Mouse (Mus musculus): ENCODE data around the gene Gabra4. TPM values are rescaled to one million over a fixed set of nuclear protein-coding genes. Genes with fewer than 3 reads are reported as not detected.

Gene Gabra4
- polyA plus RNA-seq (2012; ENCODE audit: insufficient read depth, insufficient read length, missing spikeins): not detected in 2 replicates

- no peak within 1 kb of the TSS for H3K27ac ChIP-seq (replicated peaks; ENCODE audit: low read depth, low read length)
- peak within 1 kb of the TSS; percentile 35 for H3K4me3 ChIP-seq (ENCODE audit: insufficient read depth, low read depth, low read length)
- no peaks in the 10 kb centered on the region for H3K4me1 ChIP-seq (ENCODE audit: control insufficient read depth, insufficient read depth, insufficient read length, low read length)
These were observed at the start of gene Gabra4 for GRCm38 (mm10) chr5:71658115-71658497. TSS of gene Gabra4 (minus strand) at chr5:71658308.

GRCm38 (mm10) chr5:71701273-71701614 lies 43.1 kb upstream of the Gabra4 start:
- peak overlapping the region; percentile 51 for H3K4me3 ChIP-seq (ENCODE audit: insufficient read depth, low read depth, low read length)
- H3K27ac ChIP-seq (replicated peaks; ENCODE audit: low read depth, low read length): no peak overlapping the region

GRCm38 (mm10) chr5:71700468-71701272 lies 42.6 kb upstream of the Gabra4 start:
- Histone ChIP-seq H3K27ac (replicated peaks; ENCODE audit: low read depth, low read length) (no peak overlapping the region), H3K4me3 (ENCODE audit: insufficient read depth, low read depth, low read length) (peak overlapping the region; percentile 51), H3K4me1 (ENCODE audit: control insufficient read depth, insufficient read depth, insufficient read length, low read length) (0 out of 2 replicates have a peak, but pooled peaks cover 2% of the 10 kb centered on the region)

More at GRCm38 (mm10) chr5:71701273-71701614, 43.1 kb upstream of the Gabra4 start:
- H3K4me1 ChIP-seq (ENCODE audit: control insufficient read depth, insufficient read depth, insufficient read length, low read length): 0 out of 2 replicates have a peak, but pooled peaks cover 2% of the 10 kb centered on the region

GRCm38 (mm10) chr5:71699696-71700467 lies 41.8 kb upstream of the Gabra4 start:
- Histone ChIP-seq H3K4me3 (ENCODE audit: insufficient read depth, low read depth, low read length) (peak overlapping the region; percentile 51; the same call in 1 of the 2 replicates), H3K4me1 (ENCODE audit: control insufficient read depth, insufficient read depth, insufficient read length, low read length) (0 out of 2 replicates have a peak, but pooled peaks cover 2% of the 10 kb centered on the region)

GRCm38 (mm10) chr5:71665593-71665992 lies 7.5 kb upstream of the Gabra4 start:
- H3K4me1 ChIP-seq (ENCODE audit: control insufficient read depth, insufficient read depth, insufficient read length, low read length): no peaks in the 10 kb centered on the region
- H3K27ac ChIP-seq (replicated peaks; ENCODE audit: low read depth, low read length): no peak overlapping the region
- H3K4me3 ChIP-seq (ENCODE audit: insufficient read depth, low read depth, low read length): no peak overlapping the region

More at GRCm38 (mm10) chr5:71699696-71700467, 41.8 kb upstream of the Gabra4 start:
- H3K27ac ChIP-seq (replicated peaks; ENCODE audit: low read depth, low read length): no peak overlapping the region

DNA sequence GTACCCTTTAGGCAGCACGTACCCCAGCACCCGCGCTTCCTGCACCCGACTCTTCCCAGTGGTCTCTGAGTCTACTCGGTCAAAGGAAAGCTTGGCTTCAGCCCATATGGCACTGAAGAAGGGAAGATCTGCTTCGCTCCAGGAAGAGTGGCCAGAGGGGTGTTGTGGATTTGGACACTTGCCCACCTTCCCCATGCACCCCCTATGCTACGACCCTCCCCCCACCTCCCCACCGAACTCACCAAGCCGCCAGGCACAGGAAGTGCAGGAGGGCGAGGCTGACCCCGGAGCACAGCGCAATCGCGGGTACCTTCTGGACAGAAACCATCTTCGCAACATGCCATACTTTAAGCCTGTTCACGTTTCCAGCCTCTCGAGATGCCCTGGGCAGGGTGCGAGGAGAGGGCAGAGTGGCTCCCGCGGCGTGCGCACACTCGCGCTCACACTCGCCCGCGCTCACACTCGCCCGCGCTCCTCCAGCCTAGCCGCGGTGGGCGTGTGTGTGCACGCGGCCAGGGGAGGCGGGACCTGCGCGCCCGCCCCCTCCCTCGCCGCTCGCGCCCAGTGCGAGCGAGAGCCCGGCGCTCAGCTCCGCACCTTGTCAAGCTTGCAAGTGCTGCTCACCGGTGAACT lies 510 bp downstream of the Gabra4 start, which contains the start of gene Gabrb1:
Gene Gabrb1 (plus strand): TSS at position 632 of the 633 bp plus-strand sequence.
- no peak within 1 kb of the TSS for H3K27ac ChIP-seq (replicated peaks; ENCODE audit: low read depth, low read length)
- H3K4me3 ChIP-seq (ENCODE audit: insufficient read depth, low read depth, low read length): peak within 1 kb of the TSS; percentile 35
- no peaks in the 10 kb centered on the region for H3K4me1 ChIP-seq (ENCODE audit: control insufficient read depth, insufficient read depth, insufficient read length, low read length)

DNA sequence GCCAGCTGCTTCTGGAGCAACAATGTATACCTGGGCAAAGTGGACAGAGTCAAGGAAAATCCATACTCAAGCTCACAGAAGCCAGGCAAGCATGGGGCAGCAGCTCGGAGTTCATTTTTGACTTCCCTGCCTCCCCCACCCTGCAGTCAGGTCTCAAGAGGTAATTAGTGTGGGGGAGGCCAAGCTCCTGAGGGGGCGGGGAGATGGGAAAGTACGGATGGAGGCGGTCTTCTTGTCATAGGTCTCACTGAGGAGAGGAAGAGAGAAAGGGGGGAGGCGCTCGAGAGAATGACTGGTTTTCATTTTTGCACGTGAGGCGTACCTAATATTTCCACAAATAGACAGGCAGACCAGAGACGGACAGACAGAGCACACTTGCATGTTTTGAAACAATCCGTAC lies 1.3 kb downstream of the Gabra4 start:
- no peak overlapping the region for H3K27ac ChIP-seq (replicated peaks; ENCODE audit: low read depth, low read length)
- H3K4me1 ChIP-seq (ENCODE audit: control insufficient read depth, insufficient read depth, insufficient read length, low read length): no peaks in the 10 kb centered on the region
- no peak overlapping the region for H3K4me3 ChIP-seq (ENCODE audit: insufficient read depth, low read depth, low read length)

DNA sequence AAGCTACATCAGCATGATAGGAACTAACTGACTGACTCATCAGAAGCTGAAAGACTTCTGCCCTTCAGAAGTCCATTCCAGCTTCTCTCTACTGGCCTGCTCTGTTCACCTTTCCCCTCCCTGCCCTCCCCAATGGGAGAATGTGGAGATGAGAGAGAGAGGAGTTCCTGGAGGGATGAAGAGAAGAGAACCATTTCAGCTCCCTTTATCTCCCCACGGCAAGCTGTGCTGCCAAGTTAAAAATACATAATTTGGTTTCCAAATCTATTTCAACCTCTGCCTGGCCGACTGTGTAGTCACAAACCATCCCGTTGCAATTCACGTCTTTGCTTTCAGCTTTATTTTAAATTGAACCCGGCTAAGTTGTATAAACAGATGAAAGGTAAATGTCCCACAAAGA lies 4.1 kb downstream of the Gabra4 start:
- Histone ChIP-seq H3K27ac (replicated peaks; ENCODE audit: low read depth, low read length) (no peak overlapping the region), H3K4me3 (ENCODE audit: insufficient read depth, low read depth, low read length) (no peak overlapping the region), H3K4me1 (ENCODE audit: control insufficient read depth, insufficient read depth, insufficient read length, low read length) (no peaks in the 10 kb centered on the region)

DNA sequence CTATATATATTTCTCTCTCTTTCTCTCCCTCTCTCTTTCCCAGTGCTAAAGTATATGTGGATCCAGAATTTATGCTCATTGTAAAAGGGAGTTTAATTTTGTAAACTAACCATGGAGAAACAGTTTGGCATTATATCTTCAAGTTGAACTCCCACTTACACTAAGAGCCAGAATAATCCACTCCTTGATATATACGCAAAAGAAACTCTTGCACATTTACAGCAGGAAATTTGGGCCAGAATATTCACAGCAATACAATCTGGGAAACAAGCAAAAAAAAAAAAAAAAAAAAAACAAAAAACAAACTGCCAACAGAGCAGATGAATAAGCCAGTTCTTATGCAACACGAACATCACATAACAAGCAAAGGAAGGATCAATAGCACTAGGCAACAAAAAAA lies 10.0 kb downstream of the Gabra4 start:
- Histone ChIP-seq H3K27ac (replicated peaks; ENCODE audit: low read depth, low read length) (no peak overlapping the region), H3K4me1 (ENCODE audit: control insufficient read depth, insufficient read depth, insufficient read length, low read length) (no peaks in the 10 kb centered on the region), H3K4me3 (ENCODE audit: insufficient read depth, low read depth, low read length) (no peak overlapping the region)

GRCm38 (mm10) chr5:71639804-71640203 lies 18.3 kb downstream of the Gabra4 start:
- H3K4me1 ChIP-seq (ENCODE audit: control insufficient read depth, insufficient read depth, insufficient read length, low read length): peaks cover 2% of the 10 kb centered on the region; the same call in 1 of the 2 replicates
- H3K27ac ChIP-seq (replicated peaks; ENCODE audit: low read depth, low read length): no peak overlapping the region
- no peak overlapping the region for H3K4me3 ChIP-seq (ENCODE audit: insufficient read depth, low read depth, low read length)

- H3K4me1 ChIP-seq (ENCODE audit: control insufficient read depth, insufficient read depth, insufficient read length, low read length): no peaks in the 10 kb centered on the region
- no peak overlapping the region for H3K27ac ChIP-seq (replicated peaks; ENCODE audit: low read depth, low read length)
- no peak overlapping the region for H3K4me3 ChIP-seq (ENCODE audit: insufficient read depth, low read depth, low read length)
These were observed 30.3 kb downstream of the Gabra4 start for GRCm38 (mm10) chr5:71627820-71628219.

DNA sequence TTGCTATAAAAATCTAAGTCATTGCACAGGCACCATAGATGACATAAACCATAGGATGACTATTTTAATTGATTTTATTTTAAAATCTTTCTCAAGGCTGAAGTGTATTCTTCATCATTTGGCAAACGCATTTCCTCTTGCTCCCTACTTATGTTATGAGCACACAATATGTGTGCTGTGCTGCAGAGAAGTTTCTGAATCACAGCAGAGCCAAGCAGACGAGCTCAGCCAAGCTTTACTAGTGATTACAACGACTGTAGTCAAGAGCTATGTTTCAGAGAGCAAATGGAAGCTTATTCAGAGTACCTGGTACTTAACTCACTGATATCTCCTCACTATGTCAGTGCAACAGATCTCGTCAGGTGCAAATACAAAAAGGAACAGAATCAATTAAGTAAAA lies 41.4 kb downstream of the Gabra4 start:
- no peaks in the 10 kb centered on the region for H3K4me1 ChIP-seq (ENCODE audit: control insufficient read depth, insufficient read depth, insufficient read length, low read length)
- H3K27ac ChIP-seq (replicated peaks; ENCODE audit: low read depth, low read length): no peak overlapping the region
- H3K4me3 ChIP-seq (ENCODE audit: insufficient read depth, low read depth, low read length): no peak overlapping the region

- Histone ChIP-seq H3K27ac (replicated peaks; ENCODE audit: low read depth, low read length) (no peak overlapping the region), H3K4me1 (ENCODE audit: control insufficient read depth, insufficient read depth, insufficient read length, low read length) (no peaks in the 10 kb centered on the region), H3K4me3 (ENCODE audit: insufficient read depth, low read depth, low read length) (no peak overlapping the region)
These were observed 43.8 kb downstream of the Gabra4 start for GRCm38 (mm10) chr5:71614311-71614710.

DNA sequence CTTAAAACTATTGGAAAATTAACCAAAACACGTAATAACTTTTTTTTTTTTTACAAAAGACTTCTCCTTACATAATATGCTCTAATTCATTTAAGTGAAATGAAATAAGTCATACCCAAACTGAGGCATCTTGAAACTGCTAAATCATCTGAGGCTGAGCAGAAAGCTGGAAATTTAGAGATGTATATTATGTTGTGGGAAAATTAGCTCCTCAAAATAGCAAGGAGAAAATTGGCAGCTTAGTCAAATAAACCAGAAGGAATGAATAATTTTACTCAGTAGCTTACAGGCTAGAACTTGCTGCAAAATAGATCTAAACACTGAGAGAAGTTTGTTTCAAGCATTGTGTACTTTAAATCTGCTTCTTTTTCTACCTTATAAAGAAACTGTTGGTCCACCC lies 49.4 kb downstream of the Gabra4 start:
- H3K4me1 ChIP-seq (ENCODE audit: control insufficient read depth, insufficient read depth, insufficient read length, low read length): no peaks in the 10 kb centered on the region
- H3K4me3 ChIP-seq (ENCODE audit: insufficient read depth, low read depth, low read length): no peak overlapping the region
- H3K27ac ChIP-seq (replicated peaks; ENCODE audit: low read depth, low read length): no peak overlapping the region

- Histone ChIP-seq H3K4me3 (ENCODE audit: insufficient read depth, low read depth, low read length) (no peak overlapping the region), H3K4me1 (ENCODE audit: control insufficient read depth, insufficient read depth, insufficient read length, low read length) (no peaks in the 10 kb centered on the region), H3K27ac (replicated peaks; ENCODE audit: low read depth, low read length) (no peak overlapping the region)
These were observed 51.2 kb downstream of the Gabra4 start for GRCm38 (mm10) chr5:71606907-71607306.
